Mouse (Mus musculus) left cerebral cortex, postnatal 14 days (tissue): ENCODE results near the gene Oit3. TPM values are rescaled to one million over a fixed set of nuclear protein-coding genes. Genes with fewer than 3 reads are reported as not detected.

Source experiments
- DNase-seq, 2 experiments: peaks; one replicate each; pipeline ENCODE4 v3.0.0; 2021 to 2022; ENCODE audit warnings: low spot score in 2 of 2, mixed read lengths in 1 of 2
- intact Hi-C: fragments of 180-260 bp; cut with DNase I; formaldehyde crosslinking; loops from one replicate; pipeline ENCODE4 v1.15.1; 2025
- total RNA-seq, 2 experiments: library from RNA; stranded (reverse); gene quantifications; 2 replicates each; pipeline ENCODE4 v1.2.3; 2021

Gene Oit3
- total RNA-seq, 2 experiments from 2014 or later: 0.20 TPM; not detected in 1

GRCm38 (mm10) chr10:59378728-59379127 lies 62.9 kb downstream of the Oit3 start:
- DNase-seq: no peak
- intact Hi-C loops: no loop called here

DNA sequence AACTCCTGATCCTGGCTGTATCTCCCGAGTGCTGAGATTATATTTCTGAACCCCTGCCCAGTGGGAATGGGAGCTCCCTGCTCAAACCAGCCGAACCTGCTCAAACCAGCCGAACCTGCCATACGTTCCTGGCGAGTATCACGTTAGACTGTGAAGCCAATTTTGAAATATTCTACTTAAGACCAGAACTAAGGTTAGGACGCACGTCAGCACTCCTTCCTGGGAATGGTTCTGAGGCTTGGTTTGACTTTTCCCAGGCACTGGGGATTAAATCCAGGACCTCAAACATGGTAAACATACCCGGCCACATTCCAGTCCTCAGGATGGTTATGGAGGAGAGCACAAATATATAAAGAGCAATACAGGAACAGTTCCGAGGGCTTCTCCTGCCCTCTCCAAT lies 63.7 kb downstream of the Oit3 start:
- intact Hi-C loops: no loop called here
- DNase-seq: no peak

Other genes with a start within 250 kb of the Oit3 start
- 1 to 10 TPM; 7.4 to 9.5 TPM for gene Sept10, start 219.9 kb downstream of the Oit3 start, total RNA-seq
- gene Sowahc, start 219.8 kb downstream of the Oit3 start, total RNA-seq: 1 to 10 TPM; 7.9 to 9.7 TPM
- gene P4ha1, start 118.5 kb downstream of the Oit3 start, total RNA-seq: 10 to 100 TPM; 33.9 to 37.1 TPM
- 10 to 100 TPM; 42.2 to 44.7 TPM for gene Gm10273, start 46.1 kb downstream of the Oit3 start, total RNA-seq
- gene Pla2g12b, start 38.1 kb downstream of the Oit3 start, total RNA-seq: not detected
- not detected for gene Gm10322, start 174.3 kb upstream of the Oit3 start, total RNA-seq
- gene Mcu, start 174.9 kb upstream of the Oit3 start, total RNA-seq: 10 to 100 TPM; 48.0 to 48.6 TPM